Mouse (Mus musculus) neural tube, embryonic 11.5 days (tissue): ENCODE data around the gene Krt28. TPM values are rescaled to one million over a fixed set of nuclear protein-coding genes. Genes with fewer than 3 reads are reported as not detected.

Source experiments
- ATAC-seq: fragments of 200-750 bp; cut with Nextera tagmentation; 2 replicates; pipeline ENCODE4 v1.8.0; 2017; ENCODE audit warnings: moderate number of reproducible peaks, mild to moderate bottlenecking, moderate TSS enrichment, moderate library complexity; ENCODE audit not compliant: insufficient read depth, low FRiP score, low TSS enrichment
- DNase-seq: peaks from one replicate; pipeline ENCODE4 v3.0.0-alpha.2; 2015; ENCODE audit warnings: low spot score
- H3K27ac ChIP-seq: fragments of 300-500 bp; sonication (generic); 2 replicates; pipeline ENCODE4 v1.5.1; 2014; ENCODE audit warnings: low read depth, mild to moderate bottlenecking, low read length
- H3K27me3 ChIP-seq: fragments of 300-500 bp; sonication (generic); 2 replicates; pipeline ENCODE4 v1.6.1; 2014; ENCODE audit warnings: mild to moderate bottlenecking, low read length, mixed read lengths; ENCODE audit not compliant: control insufficient read depth, insufficient read depth
- H3K36me3 ChIP-seq: fragments of 300-500 bp; sonication (generic); 2 replicates; pipeline ENCODE4 v1.6.1; 2014; ENCODE audit warnings: mild to moderate bottlenecking, low read length, moderate library complexity, mixed read lengths; ENCODE audit not compliant: control insufficient read depth, insufficient read depth
- H3K4me1 ChIP-seq: fragments of 300-500 bp; sonication (generic); 2 replicates; pipeline ENCODE4 v1.6.1; 2014; ENCODE audit warnings: low read length, mixed read lengths; ENCODE audit not compliant: control insufficient read depth, insufficient read depth
- H3K4me2 ChIP-seq: fragments of 300-500 bp; sonication (generic); 2 replicates; pipeline ENCODE4 v1.6.1; 2014; ENCODE audit warnings: low read depth, mild to moderate bottlenecking, moderate library complexity
- H3K4me3 ChIP-seq: fragments of 300-500 bp; sonication (generic); 2 replicates; pipeline ENCODE4 v1.5.1; 2014; ENCODE audit warnings: low read depth, low read length
- H3K9ac ChIP-seq: fragments of 300-500 bp; sonication (generic); 2 replicates; pipeline ENCODE4 v1.6.1; 2014; ENCODE audit warnings: mild to moderate bottlenecking, low read length
- H3K9me3 ChIP-seq: fragments of 300-500 bp; sonication (generic); 2 replicates; pipeline ENCODE4 v1.6.1; 2016; ENCODE audit warnings: low read length; ENCODE audit not compliant: control insufficient read depth
- WGBS: fragments of 180-500 bp; shearing (Covaris S2); extraction: QIAGEN DNeasy Blood & Tissue Kit; methylation state at CpG from one replicate; pipeline ENCODE4 v1.1.7; 2014; 5-methylcytosine and 5-hydroxymethylcytosine counted together
- polyA plus RNA-seq: library from polyadenylated mRNA; unstranded; fragments of >200 nt; fragmentation: Nextera tagmentation; extraction: Ambion mirVana; gene quantifications from 2 replicates; pipeline ENCODE4 v1.2.1, GENCODE M21; 2014

The Krt28 gene
- polyA plus RNA-seq, 1 experiment from 2014 or later: 0.19 TPM

DNA sequence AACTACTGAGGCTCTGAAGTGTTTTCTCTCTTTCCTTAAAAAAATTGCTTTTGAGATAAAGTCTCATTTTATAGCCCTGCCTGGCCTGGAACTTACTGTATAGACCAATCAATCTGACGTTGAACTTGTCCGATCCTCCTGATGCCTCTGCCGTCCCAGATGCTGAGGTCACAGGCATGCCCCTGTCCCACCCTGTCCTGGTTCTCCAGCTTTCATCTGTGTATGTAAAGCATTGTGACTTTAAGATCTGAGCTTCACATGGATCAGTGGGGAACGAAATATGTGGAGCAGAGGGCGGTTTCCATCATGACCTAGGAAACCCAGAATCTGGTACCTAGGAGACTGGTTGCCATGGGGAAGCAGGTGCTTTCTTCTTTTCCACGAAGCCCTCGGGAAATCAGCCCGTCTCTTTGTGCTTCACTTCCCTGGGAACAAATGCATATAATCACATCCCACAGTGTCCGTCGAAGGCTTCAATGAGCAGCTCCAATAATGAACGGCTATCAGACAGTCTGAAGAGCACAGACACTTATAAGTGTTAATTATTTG, 35.3 kb downstream of the Krt28 start:
- Histone ChIP-seq H3K4me1 (no peaks in the 10 kb centered on the region; the same call in 1 of the 2 replicates), H3K27ac (no peak overlapping the region), H3K4me3 (no peak overlapping the region), H3K9ac (no peak overlapping the region), H3K9me3 (no peaks in the 10 kb centered on the region), H3K27me3 (no peaks in the 10 kb centered on the region), H3K4me2 (no peak overlapping the region), H3K36me3 (no peaks in the 10 kb centered on the region)
- peak; percentile 56 for DNase-seq
- whole genome bisulfite sequencing: 49% methylated on average over 11 of the region's 11 CpGs
- ATAC-seq: no peak

DNA sequence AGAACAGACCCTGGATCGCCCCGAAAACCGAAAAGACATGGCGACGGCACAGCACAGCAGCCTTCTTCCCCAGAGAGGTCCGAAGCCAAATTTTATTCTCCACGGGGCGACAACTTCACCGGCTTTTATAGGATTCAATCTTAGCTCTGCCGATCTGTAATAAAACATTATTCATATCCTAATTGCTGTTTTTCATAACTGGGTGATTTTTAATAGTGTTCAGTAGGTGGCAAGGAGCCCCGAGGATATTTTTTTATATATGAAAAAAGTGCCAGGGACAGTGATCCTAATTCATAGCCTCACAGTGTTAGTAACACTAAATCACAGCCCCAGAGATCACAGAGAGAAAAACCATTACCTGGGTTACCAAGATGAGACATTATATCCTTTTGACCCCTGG, 36.8 kb downstream of the Krt28 start, which contains the start of gene Krt26:
TSS of gene Krt26 (minus strand) at position 101 of the 400 bp plus-strand sequence.
- H3K9me3 ChIP-seq: no peaks in the 10 kb centered on the region
- no peaks in the 10 kb centered on the region for H3K36me3 ChIP-seq
- H3K9ac ChIP-seq: no peak within 1 kb of the TSS
- no peak for DNase-seq
- 91% methylated on average over 11 of the region's 11 CpGs for WGBS
- no peak within 1 kb of the TSS for H3K27ac ChIP-seq
- H3K27me3 ChIP-seq: no peaks in the 10 kb centered on the region
- H3K4me2 ChIP-seq: no peak within 1 kb of the TSS
- ATAC-seq: no peak
- H3K4me1 ChIP-seq: no peaks in the 10 kb centered on the region; the same call in 1 of the 2 replicates
- no peak within 1 kb of the TSS for H3K4me3 ChIP-seq

GRCm38 (mm10) chr11:99333426-99333825, 41.3 kb downstream of the Krt28 start:
- no peak for ATAC-seq
- H3K4me1 ChIP-seq: no peaks in the 10 kb centered on the region
- no peak for DNase-seq
- H3K9me3 ChIP-seq: no peaks in the 10 kb centered on the region
- H3K4me3 ChIP-seq: no peak overlapping the region
- no peaks in the 10 kb centered on the region for H3K36me3 ChIP-seq
- no peak overlapping the region for H3K4me2 ChIP-seq
- no peak overlapping the region for H3K27ac ChIP-seq
- no peaks in the 10 kb centered on the region for H3K27me3 ChIP-seq
- 75% methylated on average over 13 of the region's 13 CpGs for WGBS
- no peak overlapping the region for H3K9ac ChIP-seq

- H3K9me3 ChIP-seq: no peaks in the 10 kb centered on the region
- no peaks in the 10 kb centered on the region for H3K36me3 ChIP-seq
- ATAC-seq (no peak), DNase-seq (no peak)
- no peak overlapping the region for H3K4me2 ChIP-seq
- no peaks in the 10 kb centered on the region for H3K27me3 ChIP-seq
- H3K9ac ChIP-seq: no peak overlapping the region
- no peak overlapping the region for H3K27ac ChIP-seq
- 67% methylated on average over 2 of the region's 2 CpGs for WGBS
- H3K4me3 ChIP-seq: no peak overlapping the region
- H3K4me1 ChIP-seq: no peaks in the 10 kb centered on the region
These were observed 45.0 kb downstream of the Krt28 start for GRCm38 (mm10) chr11:99329655-99330054.

- H3K27ac ChIP-seq: no peak within 1 kb of the TSS
- H3K27me3 ChIP-seq: no peaks in the 10 kb centered on the region
- 95% methylated on average over 11 of the region's 11 CpGs for WGBS
- H3K9me3 ChIP-seq: no peaks in the 10 kb centered on the region
- no peak within 1 kb of the TSS for H3K4me3 ChIP-seq
- no peak within 1 kb of the TSS for H3K4me2 ChIP-seq
- ATAC-seq: no peak
- H3K36me3 ChIP-seq: no peaks in the 10 kb centered on the region
- no peak within 1 kb of the TSS for H3K9ac ChIP-seq
- DNase-seq: no peak
- H3K4me1 ChIP-seq: no peaks in the 10 kb centered on the region
These were observed 51.9 kb downstream of the Krt28 start, which contains the start of gene Krt25 for GRCm38 (mm10) chr11:99322851-99323250. Gene Krt25, minus strand, starts transcription at chr11:99322951.

DNA sequence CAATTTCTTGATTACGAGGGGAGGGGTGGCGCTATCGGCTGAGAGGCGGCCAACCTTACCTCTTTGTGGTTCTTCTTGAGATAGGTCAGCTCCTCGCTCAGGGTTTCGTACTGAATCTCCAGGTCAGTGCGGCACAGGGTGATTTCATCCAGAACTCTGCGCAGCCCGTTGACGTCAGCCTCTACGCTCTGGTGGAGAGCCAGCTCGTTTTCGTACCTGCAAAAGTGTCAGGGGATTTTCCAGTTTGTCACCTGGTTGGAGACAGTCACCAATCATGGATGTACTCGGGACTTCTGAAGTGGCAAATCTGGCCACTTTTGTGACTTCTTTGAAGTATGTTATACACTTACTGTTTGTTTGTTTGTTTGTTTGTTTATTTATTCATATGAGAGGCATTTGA, 53.6 kb downstream of the Krt28 start:
- no peak for ATAC-seq
- 90% methylated on average over 14 of the region's 14 CpGs for WGBS

GRCm38 (mm10) chr11:99319127-99319526, 55.6 kb downstream of the Krt28 start:
- 82% methylated on average over 9 of the region's 9 CpGs for WGBS
- Histone ChIP-seq H3K27me3 (no peaks in the 10 kb centered on the region), H3K4me1 (no peaks in the 10 kb centered on the region), H3K27ac (no peak overlapping the region), H3K4me2 (no peak overlapping the region), H3K9me3 (no peaks in the 10 kb centered on the region), H3K4me3 (no peak overlapping the region), H3K9ac (no peak overlapping the region), H3K36me3 (no peaks in the 10 kb centered on the region)
- ATAC-seq: no peak
- DNase-seq: no peak

More for the DNA sequence above, 53.6 kb downstream of the Krt28 start:
- no peak overlapping the region for H3K4me2 ChIP-seq
- H3K4me3 ChIP-seq: no peak overlapping the region
- no peaks in the 10 kb centered on the region for H3K36me3 ChIP-seq
- H3K27me3 ChIP-seq: no peaks in the 10 kb centered on the region
- no peaks in the 10 kb centered on the region for H3K9me3 ChIP-seq
- H3K4me1 ChIP-seq: no peaks in the 10 kb centered on the region
- no peak for DNase-seq
- H3K9ac ChIP-seq: no peak overlapping the region
- no peak overlapping the region for H3K27ac ChIP-seq

GRCm38 (mm10) chr11:99316543-99316942, 58.2 kb downstream of the Krt28 start:
- H3K9me3 ChIP-seq: no peaks in the 10 kb centered on the region
- no peak overlapping the region for H3K27ac ChIP-seq
- no peak for DNase-seq
- 63% methylated on average over 8 of the region's 8 CpGs for WGBS
- H3K9ac ChIP-seq: no peak overlapping the region
- no peaks in the 10 kb centered on the region for H3K4me1 ChIP-seq
- H3K4me2 ChIP-seq: no peak overlapping the region
- H3K4me3 ChIP-seq: no peak overlapping the region
- no peak for ATAC-seq
- no peaks in the 10 kb centered on the region for H3K36me3 ChIP-seq
- H3K27me3 ChIP-seq: no peaks in the 10 kb centered on the region
